Mouse (Mus musculus) liver, embryonic 15.5 days (tissue): ENCODE results near the gene Parp8. TPM values are rescaled to one million over a fixed set of nuclear protein-coding genes. Genes with fewer than 3 reads are reported as not detected.

Experiments used
- ATAC-seq: fragments of 200-750 bp; cut with Nextera tagmentation; 2 replicates; pipeline ENCODE4 v1.8.0; 2017; ENCODE audit warnings: moderate number of reproducible peaks, mild to moderate bottlenecking, moderate library complexity; ENCODE audit not compliant: insufficient read depth
- H3K27ac ChIP-seq: fragments of 300-500 bp; sonication (generic); replicated peaks from 2 replicates; pipeline ENCODE4 v1.5.1; 2015; ENCODE audit warnings: mild to moderate bottlenecking, inconsistent platforms
- H3K27me3 ChIP-seq: fragments of 300-500 bp; sonication (generic); 2 replicates; pipeline ENCODE4 v1.6.1; 2015; ENCODE audit warnings: mild to moderate bottlenecking, inconsistent platforms
- H3K36me3 ChIP-seq: fragments of 300-500 bp; sonication (generic); replicated peaks from 2 replicates; pipeline ENCODE4 v1.6.1; 2015; ENCODE audit warnings: moderate library complexity, mild to moderate bottlenecking, inconsistent platforms
- H3K4me1 ChIP-seq: fragments of 300-500 bp; sonication (generic); replicated peaks from 2 replicates; pipeline ENCODE4 v1.6.1; 2015; ENCODE audit warnings: inconsistent platforms
- H3K4me2 ChIP-seq: fragments of 300-500 bp; sonication (generic); 2 replicates; pipeline ENCODE4 v1.6.1; 2015; ENCODE audit warnings: moderate library complexity, mild to moderate bottlenecking, inconsistent platforms
- H3K4me3 ChIP-seq: fragments of 300-500 bp; sonication (generic); replicated peaks from 2 replicates; pipeline ENCODE4 v1.5.1; 2015; ENCODE audit warnings: mild to moderate bottlenecking, inconsistent platforms
- H3K9ac ChIP-seq: fragments of 300-500 bp; sonication (generic); 2 replicates; pipeline ENCODE4 v1.6.1; 2015; ENCODE audit warnings: moderate library complexity, mild to moderate bottlenecking, inconsistent platforms
- H3K9me3 ChIP-seq: fragments of 300-500 bp; sonication (generic); replicated peaks from 2 replicates; pipeline ENCODE4 v1.6.1; 2016; ENCODE audit warnings: inconsistent platforms
- whole genome bisulfite sequencing: fragments of 180-500 bp; shearing (Covaris S2); methylation state at CpG from one replicate; pipeline ENCODE4 v1.1.7; 2015; ENCODE audit warnings: mixed read lengths; ENCODE audit not compliant: insufficient replicate concordance; 5-methylcytosine and 5-hydroxymethylcytosine counted together
- polyA plus RNA-seq: library from polyadenylated mRNA; unstranded; fragments of >200 nt; fragmentation: Nextera tagmentation; extraction: Ambion mirVana; gene quantifications from 2 replicates; pipeline ENCODE4 v1.2.1, GENCODE M21; 2015

The Parp8 gene
- polyA plus RNA-seq, 1 experiment from 2014 or later: 2.4 TPM

DNA sequence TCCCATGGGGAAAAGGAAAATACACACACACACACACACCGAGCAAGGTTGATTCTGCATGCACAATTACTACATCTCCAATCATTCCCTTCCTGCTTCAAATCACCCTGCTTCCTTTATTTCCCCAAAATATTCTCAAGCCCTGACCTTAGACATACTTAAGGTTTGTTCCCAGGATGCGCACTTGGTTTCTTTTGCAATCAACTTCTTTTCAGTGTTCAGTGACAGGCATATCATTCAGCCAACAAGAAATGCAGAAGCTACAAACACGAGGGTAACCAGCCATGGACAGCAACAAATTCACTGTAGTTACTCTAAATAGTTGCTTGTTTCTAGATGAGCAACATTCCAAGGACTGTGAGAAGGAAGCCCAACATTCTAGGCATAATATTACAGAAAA lies 38.1 kb downstream of the Parp8 start:
- WGBS: 55% methylated on average over 3 of the region's 3 CpGs

DNA sequence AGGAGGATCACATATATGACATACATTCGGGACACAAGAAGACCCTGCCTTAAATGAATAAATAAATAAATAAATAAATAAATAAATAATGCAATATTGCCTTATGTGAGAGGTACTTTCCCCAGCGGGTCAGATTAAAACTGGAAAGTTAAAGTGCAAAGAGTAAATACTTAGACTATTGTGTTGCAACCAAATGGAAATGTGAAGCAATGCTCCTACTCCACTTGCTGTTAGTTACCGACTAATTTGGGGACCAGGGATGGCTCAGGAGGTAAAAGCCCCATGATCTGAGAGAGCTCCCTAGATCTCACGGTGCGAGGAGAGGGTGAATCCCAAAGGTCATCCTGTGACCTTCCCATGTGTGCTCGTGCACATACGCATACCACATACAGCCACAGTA lies 38.7 kb downstream of the Parp8 start:
- H3K9ac ChIP-seq: no peak overlapping the region
- H3K27me3 ChIP-seq: no peaks in the 10 kb centered on the region
- no peak overlapping the region for H3K27ac ChIP-seq
- no peaks in the 10 kb centered on the region for H3K36me3 ChIP-seq
- WGBS: 72% methylated on average over 7 of the region's 7 CpGs
- no peaks in the 10 kb centered on the region for H3K9me3 ChIP-seq
- no peak for ATAC-seq
- H3K4me3 ChIP-seq: no peak overlapping the region
- no peak overlapping the region for H3K4me2 ChIP-seq
- no peaks in the 10 kb centered on the region for H3K4me1 ChIP-seq

More for the DNA sequence above, 38.1 kb downstream of the Parp8 start:
- no peaks in the 10 kb centered on the region for H3K36me3 ChIP-seq
- no peaks in the 10 kb centered on the region for H3K4me1 ChIP-seq
- H3K4me3 ChIP-seq: no peak overlapping the region
- no peak overlapping the region for H3K27ac ChIP-seq
- H3K27me3 ChIP-seq: no peaks in the 10 kb centered on the region
- H3K9ac ChIP-seq: no peak overlapping the region
- H3K4me2 ChIP-seq: no peak overlapping the region
- no peaks in the 10 kb centered on the region for H3K9me3 ChIP-seq
- ATAC-seq: no peak

DNA sequence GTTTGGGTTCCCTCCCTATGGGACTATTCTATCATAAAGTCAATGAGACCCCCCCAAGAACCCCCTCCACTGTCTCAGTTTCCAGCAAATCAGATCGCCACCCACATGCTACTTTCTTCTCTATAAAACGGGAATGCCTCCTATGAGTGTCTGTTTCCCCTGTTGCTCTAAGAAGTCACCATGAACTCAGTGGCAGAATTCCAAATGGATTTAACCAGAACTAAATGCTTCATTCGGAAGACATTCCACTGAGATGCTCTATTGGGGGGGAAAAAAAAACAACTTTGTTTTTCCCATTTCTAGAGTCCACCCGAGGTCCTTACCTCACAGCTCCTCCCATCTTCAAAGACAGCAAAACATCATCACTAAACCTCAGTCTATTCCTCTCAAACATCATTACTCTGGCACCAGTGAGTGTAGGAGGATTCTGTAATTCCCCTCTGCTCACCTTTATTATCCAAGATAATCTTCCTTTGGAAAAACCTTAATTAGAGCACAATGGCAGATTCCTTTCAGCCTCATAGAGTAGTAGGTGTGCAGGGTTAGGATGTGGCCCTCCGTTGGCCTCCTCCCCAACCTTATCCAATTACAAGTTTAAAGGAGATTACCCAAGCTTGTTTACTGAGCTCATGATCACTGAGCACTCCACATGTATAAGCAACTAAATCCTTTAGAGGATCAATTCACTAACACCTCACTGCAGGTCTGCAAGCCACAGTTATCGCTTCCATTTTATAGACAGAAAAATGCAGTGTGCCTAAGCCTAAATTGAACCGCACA lies 51.1 kb downstream of the Parp8 start:
- H3K4me3 ChIP-seq: no peak overlapping the region
- WGBS: 66% methylated on average over 7 of the region's 7 CpGs
- H3K4me1 ChIP-seq: 0 out of 2 replicates have a peak, but pooled peaks cover 2% of the 10 kb centered on the region
- no peak overlapping the region for H3K9ac ChIP-seq
- no peak overlapping the region for H3K4me2 ChIP-seq
- H3K36me3 ChIP-seq: no peaks in the 10 kb centered on the region
- H3K9me3 ChIP-seq: no peaks in the 10 kb centered on the region
- no peak for ATAC-seq
- no peaks in the 10 kb centered on the region for H3K27me3 ChIP-seq
- no peak overlapping the region for H3K27ac ChIP-seq

DNA sequence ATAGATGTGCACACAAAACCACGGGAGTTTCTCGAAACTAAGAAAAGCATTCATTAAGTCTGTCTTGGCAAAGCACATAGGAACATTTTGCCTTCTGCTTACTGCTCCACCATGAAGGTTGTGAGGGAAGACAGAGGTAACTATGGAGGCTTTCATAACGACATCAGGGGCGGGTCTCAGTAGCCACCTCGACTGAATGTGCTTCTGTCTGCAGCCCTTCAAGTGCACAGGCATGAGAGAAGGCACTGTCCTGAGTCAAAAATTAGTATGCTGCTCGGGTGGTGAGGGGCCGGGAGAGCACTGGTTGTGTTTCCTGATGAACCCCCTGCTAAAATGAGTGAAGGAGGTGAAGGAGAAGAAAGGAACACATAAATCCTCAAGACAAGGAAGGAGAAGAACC lies 51.8 kb downstream of the Parp8 start:
- Histone ChIP-seq H3K27me3 (no peaks in the 10 kb centered on the region), H3K4me1 (0 out of 2 replicates have a peak, but pooled peaks cover 2% of the 10 kb centered on the region), H3K36me3 (no peaks in the 10 kb centered on the region), H3K4me3 (no peak overlapping the region), H3K27ac (no peak overlapping the region), H3K9me3 (no peaks in the 10 kb centered on the region), H3K4me2 (no peak overlapping the region), H3K9ac (no peak overlapping the region)
- WGBS: 52% methylated on average over 7 of the region's 7 CpGs
- no peak for ATAC-seq

DNA sequence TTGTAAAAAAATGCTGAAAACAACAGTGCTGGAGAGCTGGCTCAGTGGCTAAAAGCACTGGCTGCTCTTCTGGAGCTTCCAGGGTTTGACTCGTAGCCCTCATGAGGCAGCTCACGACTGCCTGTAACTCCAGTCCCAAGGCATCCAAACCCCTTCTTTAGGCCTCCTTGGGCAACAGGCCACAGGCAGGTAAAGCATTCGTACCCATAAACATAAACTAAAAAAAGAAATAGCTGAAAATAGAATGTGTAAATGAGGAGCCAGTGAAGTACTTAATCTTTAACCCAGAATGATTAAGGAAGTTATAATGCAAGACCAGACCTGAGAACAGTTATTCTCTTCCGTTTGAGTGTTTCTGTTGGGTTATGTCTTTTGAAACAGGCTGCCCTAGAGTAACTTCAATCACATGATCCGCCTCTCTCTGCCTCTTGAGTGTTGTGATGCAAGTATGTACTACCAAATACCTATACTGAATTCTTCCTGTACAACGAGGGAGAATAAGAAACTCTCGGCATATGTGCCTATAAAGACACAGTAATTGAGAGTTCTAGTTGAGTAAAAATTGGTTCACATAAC lies 53.2 kb downstream of the Parp8 start:
- H3K9me3 ChIP-seq: no peaks in the 10 kb centered on the region
- no peaks in the 10 kb centered on the region for H3K36me3 ChIP-seq
- no peak overlapping the region for H3K4me3 ChIP-seq
- 0 out of 2 replicates have a peak, but pooled peaks cover 2% of the 10 kb centered on the region for H3K4me1 ChIP-seq
- 50% methylated on average over 7 of the region's 7 CpGs for WGBS
- H3K27me3 ChIP-seq: no peaks in the 10 kb centered on the region
- no peak for ATAC-seq
- no peak overlapping the region for H3K9ac ChIP-seq
- no peak overlapping the region for H3K27ac ChIP-seq
- H3K4me2 ChIP-seq: no peak overlapping the region

DNA sequence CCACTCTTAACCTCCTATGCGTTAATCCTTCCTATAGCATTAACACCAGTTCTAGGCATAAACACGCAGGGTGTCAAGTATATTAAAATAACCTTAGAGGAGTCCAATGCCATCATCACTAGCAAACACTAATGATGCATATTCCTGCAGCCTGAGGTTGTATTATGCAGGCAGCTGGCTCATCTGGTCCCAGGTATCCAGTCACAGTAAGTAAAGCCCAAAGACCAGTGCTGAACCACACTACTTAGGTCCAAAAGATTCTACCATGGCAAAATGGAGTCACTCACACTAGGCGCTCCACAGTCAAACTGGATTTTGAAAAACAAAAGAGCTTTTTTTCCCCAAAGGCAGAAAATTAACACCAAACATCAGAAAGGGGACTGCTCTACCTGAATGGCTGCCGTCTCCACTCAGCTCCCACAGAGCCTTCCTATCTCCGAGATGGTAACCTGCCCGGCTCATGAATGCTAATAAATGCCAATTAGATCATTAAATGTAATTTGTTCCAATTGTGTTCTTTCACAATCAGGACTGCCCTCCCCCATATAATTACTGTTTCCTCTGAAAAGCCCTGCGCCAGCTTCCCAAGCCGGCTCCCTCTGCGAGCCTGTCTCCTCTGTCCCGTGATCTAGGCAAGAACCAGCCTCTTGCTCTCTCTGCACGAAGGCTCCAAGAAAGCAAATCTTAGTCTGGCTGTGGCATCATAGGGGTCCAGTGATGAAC lies 54.5 kb downstream of the Parp8 start:
- H3K9me3 ChIP-seq: no peaks in the 10 kb centered on the region
- 0 out of 2 replicates have a peak, but pooled peaks cover 2% of the 10 kb centered on the region for H3K4me1 ChIP-seq
- H3K4me2 ChIP-seq: no peak overlapping the region
- H3K36me3 ChIP-seq: no peaks in the 10 kb centered on the region
- H3K27me3 ChIP-seq: no peaks in the 10 kb centered on the region
- no peak for ATAC-seq
- no peak overlapping the region for H3K4me3 ChIP-seq
- no peak overlapping the region for H3K27ac ChIP-seq
- 77% methylated on average over 11 of the region's 11 CpGs for WGBS
- no peak overlapping the region for H3K9ac ChIP-seq

DNA sequence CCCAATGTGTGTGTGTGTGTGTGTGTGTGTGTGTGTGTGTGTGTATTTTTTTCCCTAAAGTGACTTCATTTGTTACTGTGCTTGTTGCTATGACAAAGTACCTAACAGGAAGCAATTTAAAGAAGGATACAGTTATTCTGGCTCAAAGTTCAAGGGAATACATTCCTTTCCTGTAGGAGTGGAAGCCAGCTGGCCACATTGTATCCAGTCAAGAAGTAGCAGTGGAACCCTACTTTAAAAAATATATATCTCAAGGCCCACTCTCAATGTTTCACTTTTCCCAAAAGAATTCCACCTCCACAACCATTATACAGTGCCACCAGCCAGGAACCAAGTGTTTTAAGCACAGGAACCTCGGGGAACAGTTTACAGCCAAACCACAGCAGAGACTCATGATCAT lies 55.7 kb downstream of the Parp8 start:
- H3K4me2 ChIP-seq: no peak overlapping the region
- H3K4me3 ChIP-seq: no peak overlapping the region
- ATAC-seq: no peak
- H3K27ac ChIP-seq: no peak overlapping the region
- WGBS: 44% methylated on average over 1 of the region's 1 CpGs
- H3K9ac ChIP-seq: no peak overlapping the region
- 0 out of 2 replicates have a peak, but pooled peaks cover 2% of the 10 kb centered on the region for H3K4me1 ChIP-seq
- H3K36me3 ChIP-seq: no peaks in the 10 kb centered on the region
- H3K27me3 ChIP-seq: no peaks in the 10 kb centered on the region
- H3K9me3 ChIP-seq: no peaks in the 10 kb centered on the region

DNA sequence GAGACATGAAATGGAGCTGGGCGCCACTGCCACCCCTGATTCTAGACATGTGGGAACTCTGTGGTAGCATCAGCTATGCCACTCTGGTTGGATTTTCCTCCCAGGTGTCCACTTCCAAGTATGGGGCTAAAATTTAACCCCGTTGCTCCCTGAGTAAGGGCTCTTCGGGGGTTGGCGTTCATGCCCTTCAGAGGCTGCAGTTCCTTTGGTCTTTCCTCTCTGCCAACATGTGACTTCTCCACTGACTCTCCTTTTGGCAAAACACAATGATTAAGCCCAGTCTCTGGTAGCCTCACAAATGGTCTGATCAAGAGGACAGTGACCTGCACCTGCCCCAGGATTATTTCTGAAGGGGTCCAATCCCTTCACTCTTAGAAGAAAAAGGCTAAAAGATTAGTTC lies 56.4 kb downstream of the Parp8 start:
- Histone ChIP-seq H3K4me2 (no peak overlapping the region), H3K4me3 (no peak overlapping the region), H3K4me1 (0 out of 2 replicates have a peak, but pooled peaks cover 2% of the 10 kb centered on the region), H3K9ac (no peak overlapping the region), H3K27me3 (no peaks in the 10 kb centered on the region), H3K9me3 (no peaks in the 10 kb centered on the region), H3K36me3 (no peaks in the 10 kb centered on the region), H3K27ac (no peak overlapping the region)
- WGBS: 80% methylated on average over 4 of the region's 4 CpGs
- ATAC-seq: no peak

DNA sequence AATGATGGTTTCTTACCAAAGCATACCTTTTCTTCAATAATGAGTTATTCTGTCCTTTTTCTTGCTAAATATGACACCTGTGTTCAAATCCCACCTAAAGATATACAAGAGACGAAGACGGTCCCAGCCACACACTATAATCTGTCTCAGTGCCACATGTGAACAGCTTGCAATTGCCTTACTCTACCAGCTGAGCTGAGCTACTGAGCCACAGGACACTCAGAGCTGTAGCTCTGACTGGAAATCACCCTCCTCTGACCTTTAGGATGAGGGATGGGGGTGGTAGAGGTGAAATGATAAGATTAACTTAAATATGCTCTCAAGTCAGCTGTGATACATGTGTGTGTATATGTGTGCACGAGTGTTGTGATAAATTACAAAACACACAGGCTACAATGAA lies 57.9 kb downstream of the Parp8 start:
- 73% methylated on average over 3 of the region's 3 CpGs for WGBS
- H3K4me3 ChIP-seq: no peak overlapping the region
- no peak overlapping the region for H3K9ac ChIP-seq
- no peak overlapping the region for H3K27ac ChIP-seq
- no peaks in the 10 kb centered on the region for H3K27me3 ChIP-seq
- H3K36me3 ChIP-seq: no peaks in the 10 kb centered on the region
- no peak for ATAC-seq
- H3K9me3 ChIP-seq: no peaks in the 10 kb centered on the region
- H3K4me2 ChIP-seq: no peak overlapping the region
- no peaks in the 10 kb centered on the region for H3K4me1 ChIP-seq

DNA sequence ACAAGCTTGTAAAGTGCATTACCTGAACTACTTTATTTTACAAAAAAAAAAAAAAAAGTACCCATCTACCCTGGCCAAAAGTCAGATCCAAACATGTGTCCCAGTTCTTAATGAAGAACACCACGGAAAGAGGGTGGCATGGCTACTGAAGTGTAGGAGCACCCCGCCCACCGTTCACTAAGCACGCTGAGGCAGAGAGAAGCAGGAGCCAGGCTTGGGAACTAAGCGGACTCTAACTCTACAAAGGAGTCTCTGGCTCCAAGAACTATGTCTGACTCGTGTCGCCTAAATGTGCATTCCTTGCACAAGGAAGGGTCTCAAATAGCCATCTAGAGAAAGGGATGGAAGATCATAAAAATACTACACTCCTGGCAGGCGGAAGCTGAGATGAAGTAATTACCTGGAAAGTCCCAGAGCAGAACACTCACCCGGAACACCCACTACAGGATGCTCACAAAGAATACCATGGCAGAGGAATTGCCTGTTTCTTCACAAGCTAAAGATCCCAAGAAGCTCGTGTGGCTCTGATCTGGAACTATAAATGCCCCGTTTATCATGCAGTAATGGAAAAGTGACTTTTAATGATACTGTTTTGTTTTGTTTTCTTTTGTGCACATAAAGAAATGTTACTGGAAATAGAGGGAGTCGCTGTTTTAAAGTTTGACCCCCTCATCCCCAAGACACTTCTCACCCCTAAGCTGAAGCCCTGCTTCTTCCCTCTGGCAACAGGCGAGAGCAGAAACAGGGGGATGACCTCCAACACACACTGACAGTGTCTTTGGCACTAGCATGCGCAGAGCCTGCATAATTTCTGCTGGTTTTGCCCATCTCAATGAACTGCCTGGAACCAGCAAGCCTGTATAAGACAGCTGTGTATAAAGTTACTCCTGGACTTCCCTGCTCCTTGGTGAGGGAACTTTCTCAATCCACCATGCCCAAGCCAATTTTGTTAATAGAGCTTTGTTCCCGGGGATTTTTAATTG lies 62.6 kb downstream of the Parp8 start:
- Histone ChIP-seq H3K27ac (no peak overlapping the region), H3K36me3 (no peaks in the 10 kb centered on the region), H3K27me3 (no peaks in the 10 kb centered on the region), H3K9ac (no peak overlapping the region), H3K9me3 (no peaks in the 10 kb centered on the region), H3K4me2 (no peak overlapping the region), H3K4me3 (no peak overlapping the region), H3K4me1 (no peaks in the 10 kb centered on the region)
- 69% methylated on average over 15 of the region's 15 CpGs for WGBS
- ATAC-seq: no peak
